Mouse (Mus musculus) macrophage (primary cell): ENCODE measurements around the gene Gramd1a. TPM values are rescaled to one million over a fixed set of nuclear protein-coding genes. Genes with fewer than 3 reads are reported as not detected.
A peak's percentile ranks its signal among the peaks of the same experiment; 100 is the strongest.

Experiments
- H3K27ac ChIP-seq: fragments of 350-480 bp; formaldehyde crosslinking; 2 replicates; pipeline ENCODE4 v1.9.0; 2021
- H3K36me3 ChIP-seq: fragments of 350-480 bp; formaldehyde crosslinking; 2 replicates; pipeline ENCODE4 v1.9.0; 2021; ENCODE audit errors: inconsistent target
- H3K4me3 ChIP-seq: fragments of 350-480 bp; formaldehyde crosslinking; 2 replicates; pipeline ENCODE4 v1.9.0; 2021; ENCODE audit errors: inconsistent target
- H3K79me2 ChIP-seq: fragments of 350-480 bp; formaldehyde crosslinking; 2 replicates; pipeline ENCODE4 v1.9.0; 2021; ENCODE audit errors: inconsistent target
- WGBS: methylation state at CpG from one replicate; pipeline ENCODE4 v1.1.7; 2026; ENCODE audit warnings: inconsistent platforms; ENCODE audit not compliant: missing documents; 5-methylcytosine and 5-hydroxymethylcytosine counted together
- polyA plus RNA-seq: library from polyadenylated mRNA; stranded (reverse); fragments of 250-400 nt; gene quantifications from 3 replicates; pipeline ENCODE4 v1.2.4, GENCODE M21; 2018; ENCODE audit warnings: inconsistent platforms

The Gramd1a gene
- polyA plus RNA-seq, 1 experiment from 2014 or later, result 30.4 TPM

DNA sequence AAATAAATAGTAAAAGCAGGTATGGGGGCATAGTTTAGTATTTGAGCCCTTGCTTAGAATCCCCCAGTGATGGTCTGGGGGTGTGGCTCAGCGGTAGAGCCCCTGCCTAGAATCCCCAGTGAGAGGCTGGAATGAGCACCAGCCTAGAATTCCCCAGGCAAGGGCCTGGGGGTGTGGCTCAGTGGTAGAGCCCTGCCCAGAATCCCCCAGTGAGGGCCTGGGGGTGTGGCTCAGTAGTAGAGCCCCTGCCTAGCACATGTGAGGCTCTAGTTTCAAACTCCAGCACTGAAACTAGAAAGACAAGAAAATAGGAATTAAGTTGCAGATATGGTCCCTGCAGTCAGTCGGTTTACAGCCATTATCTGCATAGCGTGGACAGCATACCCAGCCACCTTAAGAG, 6.1 kb upstream of the Gramd1a start:
- no peak overlapping the region for H3K4me3 ChIP-seq
- H3K36me3 ChIP-seq, result no peaks in the 10 kb centered on the region
- no peaks in the 10 kb centered on the region for H3K79me2 ChIP-seq
- H3K27ac ChIP-seq, result no peak overlapping the region
- WGBS, result 70% methylated on average over 3 of the region's 3 CpGs

DNA sequence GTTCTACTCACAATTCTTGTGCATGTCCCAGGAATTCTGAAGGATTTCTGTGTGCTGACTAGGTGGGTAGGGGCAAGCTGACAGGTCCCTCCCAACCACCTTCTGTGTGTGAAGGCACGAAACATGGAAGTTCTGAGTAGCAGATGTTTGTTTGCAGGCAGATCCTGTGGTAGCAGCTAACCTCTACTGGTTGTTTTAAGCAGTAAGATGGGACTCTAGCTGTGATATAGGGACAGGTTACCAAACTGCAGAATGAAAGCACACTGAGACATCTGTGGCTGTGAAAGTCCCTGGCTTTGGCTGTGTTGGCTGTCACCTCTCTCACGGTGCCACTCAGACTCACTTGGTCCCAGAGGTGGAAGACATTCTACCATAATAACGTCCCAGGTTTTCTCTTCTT, 5.5 kb upstream of the Gramd1a start:
- H3K36me3 ChIP-seq, result no peaks in the 10 kb centered on the region
- WGBS, result 72% methylated on average over 3 of the region's 3 CpGs
- no peaks in the 10 kb centered on the region for H3K79me2 ChIP-seq
- no peak overlapping the region for H3K27ac ChIP-seq
- no peak overlapping the region for H3K4me3 ChIP-seq

DNA sequence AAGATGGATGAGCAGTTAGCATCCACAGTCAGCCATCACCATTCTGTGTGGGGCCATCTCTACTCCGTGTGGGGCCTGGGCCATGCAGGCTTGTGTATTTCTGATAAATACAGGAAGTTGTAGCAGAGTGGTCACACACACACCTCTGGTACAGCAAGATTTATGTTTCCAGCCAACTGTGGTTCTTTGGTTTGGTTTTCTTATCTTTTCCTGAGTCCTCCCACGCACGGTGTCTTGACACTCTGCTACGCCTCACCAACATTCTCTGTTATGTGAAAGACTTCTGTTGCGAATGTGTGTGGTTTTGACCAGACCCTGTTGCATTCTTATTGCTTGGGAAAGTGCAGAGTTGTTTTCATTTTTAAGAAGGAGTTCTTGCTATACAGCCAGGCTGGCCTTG, 5.1 kb upstream of the Gramd1a start:
- H3K36me3 ChIP-seq, result no peaks in the 10 kb centered on the region
- H3K4me3 ChIP-seq, result no peak overlapping the region
- H3K27ac ChIP-seq, result no peak overlapping the region
- WGBS, result 53% methylated on average over 5 of the region's 5 CpGs
- H3K79me2 ChIP-seq, result no peaks in the 10 kb centered on the region

DNA sequence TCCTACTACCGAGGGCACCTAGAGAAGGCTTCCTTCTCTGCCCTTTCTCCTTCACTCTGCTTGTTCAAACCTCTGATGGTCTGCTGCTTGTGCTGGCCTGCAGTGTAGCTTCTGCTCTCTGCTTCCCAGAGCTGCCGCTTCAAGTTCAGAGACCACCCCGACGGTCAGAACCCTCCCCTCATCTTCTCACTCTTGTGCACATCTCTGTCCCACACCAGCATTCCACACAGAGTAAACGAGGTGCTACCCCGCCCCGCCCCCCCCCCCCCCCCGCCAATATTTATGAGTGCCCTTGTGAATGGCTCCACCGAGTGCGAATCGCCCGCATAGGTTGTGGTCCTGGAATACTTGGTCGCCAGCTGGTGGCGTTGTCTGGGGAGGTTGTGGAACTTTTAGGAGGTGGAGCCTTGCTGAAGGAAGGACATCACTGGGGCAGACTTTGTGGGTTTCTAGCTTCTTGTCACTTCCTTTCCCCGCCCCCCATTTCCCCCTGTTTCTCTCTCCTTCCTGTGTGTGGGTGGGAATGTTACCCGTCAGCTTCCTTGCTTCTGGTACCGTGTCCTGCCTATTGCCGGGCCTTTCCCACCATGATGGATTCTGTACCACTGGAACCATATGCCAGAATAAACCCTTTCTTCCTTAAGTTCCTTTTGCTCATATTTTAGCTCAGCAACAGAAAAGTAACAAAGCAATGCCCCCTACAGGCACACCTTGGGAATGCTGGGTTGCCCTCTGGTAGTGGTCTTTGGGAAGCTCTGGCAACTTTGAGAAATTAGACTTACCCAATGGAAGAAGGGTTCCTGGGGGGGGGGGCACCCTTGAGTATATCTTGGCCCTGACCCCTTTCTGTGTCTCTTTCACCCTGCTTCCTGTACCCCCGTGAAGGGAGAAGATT, 585 bp upstream of the Gramd1a start:
- Histone ChIP-seq H3K36me3 (no peaks in the 10 kb centered on the region), H3K79me2 (no peaks in the 10 kb centered on the region), H3K4me3 (no peak overlapping the region), H3K27ac (peak overlapping the region; percentile 64)
- WGBS, result 36% methylated on average over 12 of the region's 19 CpGs

- no peaks in the 10 kb centered on the region for H3K36me3 ChIP-seq
- no peak overlapping the region for H3K4me3 ChIP-seq
- 92% methylated on average over 5 of the region's 6 CpGs for WGBS
- H3K27ac ChIP-seq, result no peak overlapping the region
- peaks cover 20% of the 10 kb centered on the region for H3K79me2 ChIP-seq
Observed at GRCm38 (mm10) chr7:31153536-31154320, 2.0 kb downstream of the Gramd1a start.

- no peaks in the 10 kb centered on the region for H3K36me3 ChIP-seq
- 6% methylated on average over 22 of the region's 23 CpGs for WGBS
- H3K4me3 ChIP-seq, result peak overlapping the region; percentile 30
- H3K27ac ChIP-seq, result peak overlapping the region; percentile 94
- peaks cover 42% of the 10 kb centered on the region for H3K79me2 ChIP-seq
Observed at GRCm38 (mm10) chr7:31151301-31152241, 4.1 kb downstream of the Gramd1a start.

DNA sequence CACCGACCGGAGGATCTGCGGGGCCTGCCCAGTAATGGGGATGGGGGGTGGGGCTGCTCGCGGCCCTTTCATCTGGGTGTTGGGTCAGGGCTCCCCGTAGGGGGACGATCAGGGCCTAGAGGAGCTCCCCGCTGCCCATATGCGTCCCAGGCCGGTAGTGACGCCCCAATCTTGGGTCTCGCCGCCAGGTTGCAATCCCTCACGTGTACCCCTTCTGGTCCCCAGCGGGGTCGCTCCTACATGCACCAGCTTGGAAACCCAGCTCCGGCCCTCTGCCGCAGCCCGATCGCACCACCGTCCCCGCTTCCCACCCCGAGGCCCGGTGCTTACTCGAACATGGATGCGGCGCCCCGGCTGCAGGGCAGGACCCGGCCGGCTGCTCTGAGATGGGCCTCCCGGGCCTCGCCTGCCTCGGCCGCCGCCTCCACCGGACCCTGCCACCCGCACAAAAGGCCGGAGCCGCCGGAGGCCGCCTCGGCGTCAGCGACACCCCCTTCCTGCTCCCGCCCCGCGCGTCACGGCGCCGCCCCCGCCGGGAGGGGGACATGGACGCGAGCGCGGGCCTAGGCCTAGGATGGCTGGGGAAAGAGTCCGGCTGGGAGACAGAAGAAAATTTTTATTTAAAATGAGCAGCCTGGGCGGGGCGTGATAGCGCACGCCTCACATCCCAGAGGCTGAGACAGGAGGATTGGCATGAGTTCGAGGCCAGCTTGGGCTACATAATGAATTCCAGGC, 5.0 kb downstream of the Gramd1a start:
- H3K27ac ChIP-seq, result peak overlapping the region; percentile 94
- peak overlapping the region; percentile 62 for H3K4me3 ChIP-seq
- peaks cover 50% of the 10 kb centered on the region for H3K79me2 ChIP-seq
- WGBS, result under 1% methylated on average over 62 of the region's 63 CpGs
- no peaks in the 10 kb centered on the region for H3K36me3 ChIP-seq

GRCm38 (mm10) chr7:31149751-31150565, 5.7 kb downstream of the Gramd1a start:
- H3K27ac ChIP-seq, result peak overlapping the region; percentile 82
- no peaks in the 10 kb centered on the region for H3K36me3 ChIP-seq
- WGBS, result under 1% methylated on average over 18 of the region's 20 CpGs
- H3K79me2 ChIP-seq, result peaks cover 58% of the 10 kb centered on the region
- H3K4me3 ChIP-seq, result peak overlapping the region; percentile 62

GRCm38 (mm10) chr7:31149271-31149670, 6.4 kb downstream of the Gramd1a start:
- 7% methylated on average over 8 of the region's 9 CpGs for WGBS
- Histone ChIP-seq H3K36me3 (no peaks in the 10 kb centered on the region), H3K27ac (peak overlapping the region; percentile 82), H3K79me2 (peaks cover 65% of the 10 kb centered on the region), H3K4me3 (peak overlapping the region; percentile 62)

DNA sequence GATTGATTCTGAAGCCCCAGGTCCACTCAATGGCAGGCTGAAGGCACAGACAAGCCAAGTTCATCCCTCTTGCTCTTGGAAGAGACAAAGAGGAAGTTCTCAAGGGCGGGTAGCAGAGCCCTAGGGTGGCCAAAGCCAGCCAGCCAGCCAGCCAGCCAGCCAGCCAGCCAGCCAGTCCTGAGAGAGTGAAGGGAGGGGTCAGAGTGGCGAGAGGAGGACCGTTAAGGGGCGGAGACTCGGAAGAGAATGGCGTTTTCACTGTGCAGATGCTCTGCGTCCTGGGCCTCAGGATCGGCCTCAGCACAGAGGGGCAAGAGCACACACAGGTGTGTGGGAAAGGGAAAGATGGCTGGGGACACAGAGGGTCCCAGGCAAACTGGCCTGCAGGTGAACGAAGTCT, 6.9 kb downstream of the Gramd1a start:
- peaks cover 70% of the 10 kb centered on the region for H3K79me2 ChIP-seq
- peak overlapping the region; percentile 82 for H3K27ac ChIP-seq
- WGBS, result 0% methylated on average over 9 of the region's 9 CpGs
- H3K4me3 ChIP-seq, result peak overlapping the region; percentile 62
- H3K36me3 ChIP-seq, result no peaks in the 10 kb centered on the region; the same call in 1 of the 2 replicates

DNA sequence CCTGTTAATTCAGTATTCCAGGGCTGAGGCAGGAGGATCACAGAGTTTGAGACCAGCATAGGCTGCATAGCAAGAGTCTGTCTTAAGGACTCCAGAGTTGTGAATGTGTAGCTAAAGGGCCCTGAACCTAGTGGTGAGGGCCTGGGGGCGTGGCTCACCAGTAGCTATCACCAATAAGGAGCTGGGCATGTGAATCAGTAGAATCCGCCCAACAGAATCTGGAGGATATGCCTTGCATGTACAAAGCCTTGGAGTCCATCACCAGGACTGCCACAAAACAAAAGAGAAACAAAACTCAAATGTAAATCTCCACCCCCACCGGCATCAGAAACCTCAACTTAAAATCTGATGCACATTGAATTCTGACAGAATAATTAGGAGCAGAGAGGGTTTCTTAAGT, 7.6 kb downstream of the Gramd1a start:
- H3K4me3 ChIP-seq, result peak overlapping the region; percentile 62
- peaks cover 74% of the 10 kb centered on the region for H3K79me2 ChIP-seq
- peak overlapping the region; percentile 82 for H3K27ac ChIP-seq
- WGBS, result 28% methylated on average over 3 of the region's 3 CpGs
- peaks cover 5% of the 10 kb centered on the region for H3K36me3 ChIP-seq

- Histone ChIP-seq H3K79me2 (peaks cover 73% of the 10 kb centered on the region), H3K27ac (no peak overlapping the region), H3K4me3 (no peak overlapping the region), H3K36me3 (peaks cover 29% of the 10 kb centered on the region)
- WGBS, result 82% methylated on average over 11 of the region's 12 CpGs
Observed at GRCm38 (mm10) chr7:31145596-31146160, 10.0 kb downstream of the Gramd1a start.

DNA sequence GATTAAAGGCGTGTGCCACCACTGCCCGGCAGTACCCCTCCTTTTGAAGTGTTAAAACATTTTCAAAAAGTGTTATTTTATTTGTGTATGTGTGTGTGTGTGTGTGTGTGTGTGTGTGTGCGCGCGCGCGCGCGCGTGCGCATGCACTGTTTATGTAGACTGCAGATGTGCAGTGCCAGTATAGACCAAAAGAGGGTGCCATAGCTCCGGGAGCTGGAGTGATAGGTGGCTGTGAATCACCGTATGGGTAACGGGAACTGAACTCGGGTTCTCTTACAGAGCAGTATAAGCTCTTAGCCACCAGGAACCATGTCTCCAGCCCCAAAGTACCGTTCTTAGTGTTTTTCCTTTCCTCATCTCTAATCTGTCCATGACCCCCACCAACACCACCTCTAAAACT, 10.8 kb downstream of the Gramd1a start:
- 98% methylated on average over 16 of the region's 16 CpGs for WGBS
- Histone ChIP-seq H3K4me3 (no peak overlapping the region), H3K27ac (no peak overlapping the region), H3K36me3 (peaks cover 35% of the 10 kb centered on the region), H3K79me2 (peaks cover 65% of the 10 kb centered on the region)
